In the genomic region with DNA sequence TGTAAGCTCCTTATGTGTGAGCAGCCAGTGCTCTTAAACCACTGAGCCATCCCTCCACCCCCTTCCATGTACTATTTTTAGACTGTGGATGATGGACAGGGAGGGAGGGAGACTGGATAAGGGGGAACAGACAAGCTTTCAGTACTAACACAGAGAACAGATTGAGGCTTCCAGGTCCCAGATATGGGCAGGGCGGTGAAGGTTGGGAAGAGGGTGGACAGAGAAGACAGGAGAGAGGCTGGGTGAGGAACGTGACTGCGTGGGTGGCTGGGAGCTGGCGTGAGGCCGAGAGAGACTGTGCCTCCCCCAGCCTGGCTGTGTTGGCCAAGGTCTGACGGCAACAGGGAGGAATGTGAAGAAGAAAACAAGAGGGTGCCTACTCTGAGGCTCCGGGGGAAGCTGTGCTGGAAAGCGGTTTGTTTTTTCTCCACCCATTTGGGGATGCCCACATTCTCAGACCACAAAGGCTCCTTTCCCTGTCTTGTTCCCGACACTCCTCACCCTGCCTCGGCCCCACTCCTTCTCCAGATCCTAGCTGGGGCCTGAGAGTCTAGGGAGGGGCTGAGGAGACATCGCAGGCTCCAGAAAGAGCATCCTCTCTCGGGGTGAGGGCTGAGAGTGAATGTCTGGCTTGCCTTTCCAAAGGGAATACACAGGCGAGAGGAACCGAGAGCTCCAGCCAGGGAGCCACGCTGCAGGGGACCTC, we compare ENCODE assay signal across 9 mouse cellular contexts. TPM values are rescaled to one million over a fixed set of nuclear protein-coding genes. Genes with fewer than 3 reads are reported as not detected.
DNase-seq lines count a peak whose midpoint lies in the region; ATAC-seq and TF ChIP-seq lines count a peak whose summit lies in the region.
"Had no signal": no experiment of that assay in that cellular context is flagged by ENCODE, and none has a peak within 500 bp of the region (broad histone marks: within the 10 kb centered on the region; RNA-seq: fewer than 3 reads in every experiment).

No protein-coding gene starts in this region.

- DNase-seq in embryonic facial prominence, embryonic 14.5 days (ENCODE audit: low spot score): peak; percentile 78
- peak; percentile 53 for DNase-seq in kidney, postnatal 14 days
- peak; percentile 44 for DNase-seq in liver, postnatal 0 days
- DNase-seq in skeletal muscle tissue, adult 2 months (ENCODE audit: low read depth, low spot score): peak; percentile 64
- no peak for DNase-seq in thymus, adult 18-20 months

- peaks cover 7% of the 10 kb centered on the region for H3K4me1 ChIP-seq in megakaryocyte, embryonic 14.5 days
- peaks cover 17% of the 10 kb centered on the region; the same call in 1 of the 2 replicates for H3K4me1 ChIP-seq in embryonic facial prominence, embryonic 14.5 days (ENCODE audit: control insufficient read depth, insufficient read depth, low read length)
- H3K4me1 ChIP-seq in heart, embryonic 12.5 days (replicated peaks): peaks cover 45% of the 10 kb centered on the region
- 0 out of 2 replicates have a peak, but pooled peaks cover 2% of the 10 kb centered on the region for H3K4me1 ChIP-seq in liver, postnatal 0 days (ENCODE audit: insufficient read depth)

- 28% methylated on average over 13 of the region's 15 CpGs for WGBS in embryonic facial prominence, embryonic 14.5 days
- 14% methylated on average over 15 of the region's 15 CpGs for whole genome bisulfite sequencing in heart, embryonic 12.5 days
- 52% methylated on average over 15 of the region's 15 CpGs for WGBS in liver, postnatal 0 days (ENCODE audit: insufficient replicate concordance)

- H3K9ac ChIP-seq in embryonic facial prominence, embryonic 14.5 days (ENCODE audit: low read depth, low read length): no peak overlapping the region
- peak overlapping the region; percentile 42; the same call in 1 of the 2 replicates for H3K9ac ChIP-seq in heart, embryonic 12.5 days
- no peak overlapping the region for H3K9ac ChIP-seq in liver, postnatal 0 days (replicated peaks)

- ATAC-seq in megakaryocyte, adult 5-6 weeks (ENCODE audit: poor library complexity, severe bottlenecking): no peak
- ATAC-seq in embryonic facial prominence, embryonic 14.5 days (ENCODE audit: low read depth): peak; percentile 74
- peak; percentile 83 for ATAC-seq in heart, embryonic 12.5 days (ENCODE audit: insufficient number of reproducible peaks, low FRiP score)
- peak; percentile 50 for ATAC-seq in liver, postnatal 0 days

- H3K27ac ChIP-seq in embryonic facial prominence, embryonic 14.5 days (replicated peaks; ENCODE audit: low read depth, low read length): peak overlapping the region; percentile 77
- peak overlapping the region; percentile 99 for H3K27ac ChIP-seq in heart, embryonic 12.5 days (ENCODE audit: poor library complexity, severe bottlenecking)
- 0 out of 2 replicates have a peak overlapping the region, but pooled peaks have one; percentile 18 for H3K27ac ChIP-seq in liver, postnatal 0 days (ENCODE audit: low read depth)

- H3K36me3 ChIP-seq in megakaryocyte, embryonic 14.5 days (replicated peaks; ENCODE audit: low read length): no peaks in the 10 kb centered on the region
- no peaks in the 10 kb centered on the region for H3K36me3 ChIP-seq in embryonic facial prominence, embryonic 14.5 days (ENCODE audit: control insufficient read depth, insufficient read depth, low read length)
- H3K36me3 ChIP-seq in heart, embryonic 12.5 days: no peaks in the 10 kb centered on the region
- H3K36me3 ChIP-seq in liver, postnatal 0 days (replicated peaks; ENCODE audit: insufficient read depth, low read length): no peaks in the 10 kb centered on the region

- TF ChIP-seq CTCF in liver, postnatal 0 days (IDR thresholded peaks at IDR 0.05; ENCODE audit: low read depth): no peak

- H3K4me2 ChIP-seq in embryonic facial prominence, embryonic 14.5 days (ENCODE audit: low read depth, low read length): peak overlapping the region; percentile 0; the same call in 1 of the 2 replicates
- H3K4me2 ChIP-seq in heart, embryonic 12.5 days: peak overlapping the region; percentile 62
- no peak overlapping the region for H3K4me2 ChIP-seq in liver, postnatal 0 days (ENCODE audit: low read depth, low read length)

- TF ChIP-seq EP300 in liver, postnatal 0 days (IDR thresholded peaks at IDR 0.05; ENCODE audit: low read depth): no peak

- H3K4me3 ChIP-seq in megakaryocyte, embryonic 14.5 days (replicated peaks): peak overlapping the region; percentile 59
- H3K4me3 ChIP-seq in embryonic facial prominence, embryonic 14.5 days (ENCODE audit: low read depth, low read length): no peak overlapping the region
- peak overlapping the region; percentile 17 for H3K4me3 ChIP-seq in heart, embryonic 12.5 days
- H3K4me3 ChIP-seq in liver, postnatal 0 days (ENCODE audit: low read depth, low read length): no peak overlapping the region

- H3K9me3 ChIP-seq in megakaryocyte, embryonic 14.5 days: peaks cover 7% of the 10 kb centered on the region
- no peaks in the 10 kb centered on the region for H3K9me3 ChIP-seq in embryonic facial prominence, embryonic 14.5 days (ENCODE audit: control insufficient read depth, low read length)
- H3K9me3 ChIP-seq in heart, embryonic 12.5 days (replicated peaks): no peaks in the 10 kb centered on the region
- no peaks in the 10 kb centered on the region for H3K9me3 ChIP-seq in liver, postnatal 0 days (ENCODE audit: low read length)

- peaks cover 71% of the 10 kb centered on the region for H3K27me3 ChIP-seq in megakaryocyte, embryonic 14.5 days (replicated peaks)
- H3K27me3 ChIP-seq in embryonic facial prominence, embryonic 14.5 days (replicated peaks; ENCODE audit: control insufficient read depth, insufficient read depth, low read length): no peaks in the 10 kb centered on the region
- no peaks in the 10 kb centered on the region for H3K27me3 ChIP-seq in heart, embryonic 12.5 days (replicated peaks)
- no peaks in the 10 kb centered on the region for H3K27me3 ChIP-seq in liver, postnatal 0 days (ENCODE audit: insufficient read depth, low read length)

RNA-seq across cellular contexts. Expression of a gene that starts 2.3 kb away (rescaled TPM):
- not detected in 2 replicates for polyA plus RNA-seq in megakaryocyte, embryonic 14.5 days (2012; ENCODE audit: insufficient read depth, low replicate concordance)
- not detected in 2 replicates for total RNA-seq in megakaryocyte, adult 5-6 weeks (2015)
- not detected in 2 replicates for total RNA-seq in megakaryocyte, adult 5-6 weeks (2017)
- 0.97 and 1.3 TPM in 2 replicates for polyA plus RNA-seq in embryonic facial prominence, embryonic 14.5 days (2014; fragmentation: Nextera tagmentation; extraction: Ambion mirVana)
- 0.46 and 0.72 TPM in 2 replicates for polyA plus RNA-seq in heart, embryonic 12.5 days (2016; fragmentation: Nextera tagmentation; extraction: Ambion mirVana)
- not detected in 2 replicates for polyA plus RNA-seq in liver, postnatal 0 days (2015; fragmentation: Nextera tagmentation; extraction: Ambion mirVana)

RNA-seq across cellular contexts. Expression of a gene that starts 16.6 kb away (rescaled TPM):
- 3.7 TPM in 1 of 2 replicates, not detected in the other for polyA plus RNA-seq in megakaryocyte, embryonic 14.5 days (2012; ENCODE audit: insufficient read depth, low replicate concordance)
- not detected in 2 replicates for total RNA-seq in megakaryocyte, adult 5-6 weeks (2015)
- not detected in 2 replicates for total RNA-seq in megakaryocyte, adult 5-6 weeks (2017)
- 0.59 and 1.9 TPM in 2 replicates for polyA plus RNA-seq in embryonic facial prominence, embryonic 14.5 days (2014; fragmentation: Nextera tagmentation; extraction: Ambion mirVana)
- polyA plus RNA-seq in heart, embryonic 12.5 days (2016; fragmentation: Nextera tagmentation; extraction: Ambion mirVana): 0.39 and 0.49 TPM in 2 replicates
- polyA plus RNA-seq in liver, postnatal 0 days (2015; fragmentation: Nextera tagmentation; extraction: Ambion mirVana): 0.13 TPM in 1 of 2 replicates, not detected in the other

RNA-seq across cellular contexts. Expression of a gene that starts 17.7 kb away (rescaled TPM):
- polyA plus RNA-seq in megakaryocyte, embryonic 14.5 days (2012; ENCODE audit: insufficient read depth, low replicate concordance): not detected in 2 replicates
- not detected in 2 replicates for total RNA-seq in megakaryocyte, adult 5-6 weeks (2015)
- total RNA-seq in megakaryocyte, adult 5-6 weeks (2017): not detected in 2 replicates
- polyA plus RNA-seq in embryonic facial prominence, embryonic 14.5 days (2014; fragmentation: Nextera tagmentation; extraction: Ambion mirVana): 0.47 and 1.3 TPM in 2 replicates
- not detected in 2 replicates for polyA plus RNA-seq in heart, embryonic 12.5 days (2016; fragmentation: Nextera tagmentation; extraction: Ambion mirVana)
- not detected in 2 replicates for polyA plus RNA-seq in liver, postnatal 0 days (2015; fragmentation: Nextera tagmentation; extraction: Ambion mirVana)
- polyA plus RNA-seq: large intestine, adult 2 months had no signal

RNA-seq across cellular contexts. Expression of a gene that starts 32.7 kb away (rescaled TPM):
- polyA plus RNA-seq in megakaryocyte, embryonic 14.5 days (2012; ENCODE audit: insufficient read depth, low replicate concordance): 3.2 and 10.5 TPM in 2 replicates
- total RNA-seq in megakaryocyte, adult 5-6 weeks (2015): 3.3 and 4.0 TPM in 2 replicates
- 4.0 and 5.7 TPM in 2 replicates for total RNA-seq in megakaryocyte, adult 5-6 weeks (2017)
- 10.5 and 12.2 TPM in 2 replicates for polyA plus RNA-seq in embryonic facial prominence, embryonic 14.5 days (2014; fragmentation: Nextera tagmentation; extraction: Ambion mirVana)
- polyA plus RNA-seq in heart, embryonic 12.5 days (2016; fragmentation: Nextera tagmentation; extraction: Ambion mirVana): 15.9 and 17.7 TPM in 2 replicates
- polyA plus RNA-seq in liver, postnatal 0 days (2015; fragmentation: Nextera tagmentation; extraction: Ambion mirVana): 3.0 and 3.5 TPM in 2 replicates

RNA-seq across cellular contexts. Expression of a gene that starts 33.0 kb away (rescaled TPM):
- polyA plus RNA-seq in megakaryocyte, embryonic 14.5 days (2012; ENCODE audit: insufficient read depth, low replicate concordance): 16.3 and 17.5 TPM in 2 replicates
- 64.7 and 72.2 TPM in 2 replicates for total RNA-seq in megakaryocyte, adult 5-6 weeks (2015)
- total RNA-seq in megakaryocyte, adult 5-6 weeks (2017): 26.2 and 29.6 TPM in 2 replicates
- polyA plus RNA-seq in embryonic facial prominence, embryonic 14.5 days (2014; fragmentation: Nextera tagmentation; extraction: Ambion mirVana): 82.9 and 83.2 TPM in 2 replicates
- polyA plus RNA-seq in heart, embryonic 12.5 days (2016; fragmentation: Nextera tagmentation; extraction: Ambion mirVana): 49.6 and 49.8 TPM in 2 replicates
- polyA plus RNA-seq in liver, postnatal 0 days (2015; fragmentation: Nextera tagmentation; extraction: Ambion mirVana): 19.6 and 20.6 TPM in 2 replicates

Comparison
In these comparisons a context has a peak if more than half of its experiments do, and no peak if none do; other contexts are left out.
1. H3K4me3 ChIP-seq: peak in megakaryocyte, embryonic 14.5 days (single experiment) and heart, embryonic 12.5 days (single experiment); none in embryonic facial prominence, embryonic 14.5 days (single experiment) and liver, postnatal 0 days (single experiment).
2. DNase-seq: peak in embryonic facial prominence, embryonic 14.5 days (single experiment), kidney, postnatal 14 days (single experiment), liver, postnatal 0 days (single experiment) and skeletal muscle tissue, adult 2 months (single experiment); none in thymus, adult 18-20 months (0 of 2).
3. H3K27ac ChIP-seq: peak in every context shown above with its lines; median percentile 99 in heart, embryonic 12.5 days; 77 in embryonic facial prominence, embryonic 14.5 days; 18 in liver, postnatal 0 days.